Mouse (Mus musculus) heart, embryonic 10.5 days (tissue): ENCODE measurements at regions not wholly inside any gene's neighbourhood (a gene's known extent, or its start where the extent isn't known, plus 50 kb on each side); places are given as distances from the start of the nearest gene placed in this dataset.

Source experiments
- DNase-seq: peaks from one replicate; pipeline ENCODE4 v3.0.0-alpha.2; 2017; ENCODE audit warnings: low spot score
- H3K27ac ChIP-seq: fragments of 300-500 bp; sonication (generic); 2 replicates; pipeline ENCODE4 v1.5.1; 2016; ENCODE audit warnings: mild to moderate bottlenecking
- H3K27me3 ChIP-seq: fragments of 300-500 bp; sonication (generic); 2 replicates; pipeline ENCODE4 v1.6.1; 2016; ENCODE audit warnings: mild to moderate bottlenecking; ENCODE audit not compliant: poor library complexity, insufficient read depth, severe bottlenecking
- H3K36me3 ChIP-seq: fragments of 300-500 bp; sonication (generic); 2 replicates; pipeline ENCODE4 v1.6.1; 2016; ENCODE audit warnings: mild to moderate bottlenecking, moderate library complexity
- H3K4me1 ChIP-seq: fragments of 300-500 bp; sonication (generic); 2 replicates; pipeline ENCODE4 v1.6.1; 2016; ENCODE audit warnings: mild to moderate bottlenecking
- H3K4me3 ChIP-seq: fragments of 300-500 bp; sonication (generic); 2 replicates; pipeline ENCODE4 v1.5.1; 2016; ENCODE audit warnings: mild to moderate bottlenecking, moderate library complexity
- H3K9me3 ChIP-seq: fragments of 300-500 bp; sonication (generic); 2 replicates; pipeline ENCODE4 v1.6.1; 2016; ENCODE audit warnings: mild to moderate bottlenecking, moderate library complexity
- WGBS: fragments of 180-500 bp; shearing (Covaris S2); methylation state at CpG from one replicate; pipeline ENCODE4 v1.1.7; 2016; 5-methylcytosine and 5-hydroxymethylcytosine counted together

DNA sequence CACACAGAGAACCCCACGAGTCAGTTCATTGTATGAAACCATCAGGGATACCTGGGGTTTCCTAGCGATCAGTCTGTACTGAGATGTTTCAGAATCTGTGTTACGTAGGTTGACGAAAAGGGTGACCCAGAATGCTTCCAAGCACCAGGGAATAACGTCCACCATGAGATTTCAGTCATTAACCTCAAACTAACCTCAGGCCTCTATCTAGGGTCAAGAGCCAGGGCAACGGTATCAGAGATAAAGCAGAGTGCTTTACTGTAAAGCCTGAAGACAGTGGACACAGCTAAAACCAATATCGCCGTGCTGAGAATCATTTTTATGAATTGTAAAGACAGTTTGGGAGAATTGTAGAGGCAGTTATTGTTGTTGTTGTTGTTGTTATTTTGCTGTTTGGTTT lies 52.9 kb upstream of the Errfi1 start:
- no peak for DNase-seq
- H3K27me3 ChIP-seq, result no peaks in the 10 kb centered on the region
- no peaks in the 10 kb centered on the region for H3K9me3 ChIP-seq
- H3K4me1 ChIP-seq, result peaks cover 42% of the 10 kb centered on the region
- no peaks in the 10 kb centered on the region for H3K36me3 ChIP-seq
- WGBS, result 44% methylated on average over 8 of the region's 8 CpGs
- H3K27ac ChIP-seq, result peak overlapping the region; percentile 88
- no peak overlapping the region for H3K4me3 ChIP-seq

DNA sequence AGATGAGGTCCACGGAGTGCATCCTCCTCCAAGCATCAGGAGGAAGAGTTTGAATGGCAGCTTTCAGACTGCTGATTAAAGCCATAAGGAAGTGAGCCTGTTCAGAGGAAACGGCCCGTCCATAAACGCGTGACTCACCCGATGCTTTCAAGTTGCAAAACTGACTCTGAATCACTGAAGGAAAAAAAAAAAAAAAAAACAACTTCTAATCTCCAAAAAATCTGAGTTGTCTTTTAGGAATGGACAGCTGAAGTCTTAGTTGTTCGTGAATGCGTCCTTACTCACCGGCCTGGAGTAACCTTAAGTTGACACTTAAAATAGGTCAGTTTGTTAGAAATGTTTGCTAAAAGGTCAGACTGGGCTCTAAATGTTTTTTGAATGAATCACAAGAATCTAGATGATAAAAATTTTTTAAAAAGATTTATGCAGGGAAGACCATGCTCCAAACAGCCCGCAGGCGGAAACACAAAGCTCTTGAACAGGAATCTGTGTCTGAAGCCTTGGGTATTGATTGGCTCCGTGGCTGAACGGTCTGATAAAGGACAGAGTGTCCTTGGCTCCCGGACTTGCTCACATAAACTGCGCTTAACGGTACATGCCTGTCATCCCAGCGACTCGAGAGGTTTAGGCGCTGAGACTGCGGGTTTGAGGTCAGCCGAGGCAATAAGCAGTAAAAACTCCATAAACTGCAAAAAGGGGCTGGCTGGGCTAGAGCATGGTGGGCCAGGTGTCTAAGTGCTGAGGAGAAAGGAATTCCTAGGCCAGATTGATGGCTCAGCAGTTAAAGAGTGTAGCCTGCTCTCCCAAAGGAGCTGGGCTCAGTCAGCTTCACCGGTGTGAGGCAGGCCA lies 53.9 kb upstream of the Errfi1 start:
- Histone ChIP-seq H3K9me3 (no peaks in the 10 kb centered on the region), H3K27ac (peak overlapping the region; percentile 88), H3K4me1 (peaks cover 44% of the 10 kb centered on the region), H3K27me3 (no peaks in the 10 kb centered on the region), H3K36me3 (no peaks in the 10 kb centered on the region), H3K4me3 (0 out of 2 replicates have a peak overlapping the region, but pooled peaks have one; percentile 22)
- WGBS, result 26% methylated on average over 22 of the region's 22 CpGs
- no peak for DNase-seq

DNA sequence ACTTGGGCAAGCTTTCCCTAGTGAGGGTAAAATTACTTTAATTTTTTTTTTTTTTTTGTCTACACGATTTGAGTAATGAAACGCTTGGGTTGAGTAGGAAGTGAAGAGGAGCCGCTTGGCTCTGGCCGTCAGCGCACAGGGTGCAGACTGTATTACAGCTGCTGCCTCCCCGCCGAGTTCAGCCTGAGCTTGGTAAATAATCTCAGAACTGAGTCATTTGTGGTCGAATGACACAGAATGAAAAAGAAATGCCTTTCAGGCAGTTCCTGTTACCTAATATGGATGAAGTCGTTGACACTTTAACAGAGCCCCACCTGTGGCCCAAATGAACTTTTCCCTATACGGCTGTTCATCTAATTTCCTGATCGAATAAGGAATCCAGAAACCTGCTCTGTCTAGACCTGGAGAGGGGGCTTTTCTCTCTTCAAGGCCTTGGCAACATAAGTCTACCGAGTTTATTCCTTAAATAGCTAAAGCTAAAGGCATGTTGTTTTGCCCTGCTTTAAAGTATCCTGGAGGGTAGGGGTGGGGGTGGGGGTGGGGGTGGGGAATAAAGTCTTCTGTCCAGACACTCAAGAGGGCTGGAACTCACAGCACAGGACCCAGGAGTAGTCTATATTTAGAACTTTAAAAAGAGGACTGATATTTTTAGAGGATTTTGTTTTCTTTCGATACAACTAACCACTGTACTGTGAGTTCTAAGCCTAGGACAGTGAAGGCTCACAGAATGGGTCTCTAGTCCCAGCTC lies 54.8 kb upstream of the Errfi1 start:
- Histone ChIP-seq H3K27me3 (no peaks in the 10 kb centered on the region), H3K9me3 (no peaks in the 10 kb centered on the region), H3K27ac (peak overlapping the region; percentile 88), H3K4me1 (peaks cover 48% of the 10 kb centered on the region), H3K4me3 (no peak overlapping the region), H3K36me3 (no peaks in the 10 kb centered on the region)
- DNase-seq, result no peak
- WGBS, result 31% methylated on average over 13 of the region's 13 CpGs

DNA sequence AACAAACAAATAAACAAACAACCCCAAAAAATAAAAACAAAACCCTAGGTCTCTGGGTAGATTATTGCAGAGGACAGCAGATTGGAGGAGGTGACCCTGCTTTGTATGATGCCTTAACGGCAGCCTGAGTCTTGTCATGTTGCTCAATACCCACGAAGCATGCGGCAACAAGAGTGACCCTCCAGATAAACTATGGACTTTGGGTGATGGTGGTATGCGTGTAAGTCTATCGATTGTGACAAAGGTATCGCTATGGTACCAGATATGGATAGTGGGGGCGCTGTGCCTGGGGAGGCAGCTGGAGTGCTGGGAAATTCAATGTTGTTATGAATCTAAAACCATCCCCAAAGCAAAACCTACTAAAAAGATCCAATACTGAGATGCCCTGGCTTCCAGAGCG lies 55.4 kb upstream of the Errfi1 start:
- H3K27ac ChIP-seq, result peak overlapping the region; percentile 88; the same call in 1 of the 2 replicates
- WGBS, result 90% methylated on average over 8 of the region's 8 CpGs
- no peaks in the 10 kb centered on the region for H3K9me3 ChIP-seq
- DNase-seq, result no peak
- H3K36me3 ChIP-seq, result no peaks in the 10 kb centered on the region
- H3K27me3 ChIP-seq, result no peaks in the 10 kb centered on the region
- no peak overlapping the region for H3K4me3 ChIP-seq
- peaks cover 47% of the 10 kb centered on the region for H3K4me1 ChIP-seq

DNA sequence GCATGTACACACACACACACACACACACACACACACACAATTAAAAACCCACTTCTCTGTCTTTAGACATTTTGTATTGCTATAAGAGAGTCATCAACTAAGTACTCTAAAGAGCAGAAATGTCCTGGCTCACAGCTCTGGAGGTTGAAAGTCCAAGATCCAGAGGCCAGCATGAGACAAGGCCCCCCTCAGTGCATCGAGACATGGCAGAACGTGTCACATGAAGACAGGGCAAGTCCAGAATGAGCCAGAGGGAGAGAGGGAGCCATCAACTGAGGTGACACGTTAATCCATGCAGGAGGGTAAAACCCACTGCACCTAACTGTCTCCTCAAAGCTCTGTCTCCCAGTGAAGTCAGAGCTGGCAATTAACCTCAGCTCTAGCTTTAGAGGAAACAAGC lies 56.7 kb upstream of the Errfi1 start:
- 85% methylated on average over 3 of the region's 3 CpGs for WGBS
- no peak overlapping the region for H3K4me3 ChIP-seq
- no peaks in the 10 kb centered on the region for H3K27me3 ChIP-seq
- H3K27ac ChIP-seq, result peak overlapping the region; percentile 52; the same call in 1 of the 2 replicates
- no peak for DNase-seq
- no peaks in the 10 kb centered on the region for H3K9me3 ChIP-seq
- peaks cover 51% of the 10 kb centered on the region for H3K4me1 ChIP-seq
- no peaks in the 10 kb centered on the region for H3K36me3 ChIP-seq

DNA sequence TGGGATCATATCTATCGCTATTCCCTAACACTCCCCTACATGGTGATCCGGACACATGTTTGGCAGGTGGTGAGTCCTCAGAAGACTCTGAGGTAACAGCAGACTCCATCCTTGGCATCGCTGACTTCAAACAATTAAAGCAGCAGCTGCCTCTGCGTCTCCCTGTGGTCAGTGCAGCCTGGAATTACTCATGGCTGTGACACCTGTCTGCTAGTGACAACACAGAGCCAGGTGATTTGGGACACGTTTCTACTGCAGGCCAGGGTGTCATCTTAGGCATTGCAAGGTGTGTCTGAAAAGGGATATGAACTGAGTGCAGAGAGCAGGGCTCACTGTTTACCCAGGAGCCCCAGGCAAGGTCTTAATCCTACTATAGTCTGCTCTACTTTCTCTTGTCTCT lies 58.8 kb upstream of the Errfi1 start:
- peak overlapping the region; percentile 59; the same call in 1 of the 2 replicates for H3K27ac ChIP-seq
- no peaks in the 10 kb centered on the region for H3K27me3 ChIP-seq
- no peaks in the 10 kb centered on the region for H3K36me3 ChIP-seq
- H3K9me3 ChIP-seq, result no peaks in the 10 kb centered on the region
- H3K4me1 ChIP-seq, result peaks cover 42% of the 10 kb centered on the region
- no peak for DNase-seq
- H3K4me3 ChIP-seq, result no peak overlapping the region
- WGBS, result 41% methylated on average over 5 of the region's 5 CpGs

DNA sequence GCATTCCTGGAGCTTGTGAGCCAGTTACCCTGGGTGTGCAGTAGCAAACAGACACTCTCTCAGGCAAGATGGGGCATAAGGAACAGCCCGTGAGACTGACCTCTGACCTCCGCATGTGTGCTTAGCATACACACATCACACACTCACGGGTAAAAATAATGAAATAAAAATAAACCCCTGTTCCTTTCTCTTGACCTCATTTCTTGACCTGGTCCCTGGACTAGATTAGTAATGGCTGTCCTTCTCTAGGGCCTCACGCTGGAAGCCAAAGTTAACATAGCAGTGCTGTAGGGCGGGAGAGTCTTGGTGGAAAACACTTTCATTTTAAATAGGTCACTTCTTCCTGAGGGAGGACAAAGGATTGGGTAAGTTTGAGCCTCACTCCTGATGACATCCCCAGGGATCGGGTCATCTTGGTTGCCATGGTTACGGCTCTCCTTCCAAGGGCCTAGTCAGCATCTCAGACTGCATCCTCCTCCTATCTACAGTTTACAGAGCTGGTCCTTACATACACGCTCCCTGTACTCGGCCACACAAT lies 59.4 kb upstream of the Errfi1 start:
- Histone ChIP-seq H3K27me3 (no peaks in the 10 kb centered on the region), H3K4me3 (no peak overlapping the region), H3K36me3 (no peaks in the 10 kb centered on the region), H3K9me3 (no peaks in the 10 kb centered on the region), H3K27ac (peak overlapping the region; percentile 59; the same call in 1 of the 2 replicates), H3K4me1 (peaks cover 37% of the 10 kb centered on the region)
- no peak for DNase-seq
- 62% methylated on average over 9 of the region's 9 CpGs for WGBS

DNA sequence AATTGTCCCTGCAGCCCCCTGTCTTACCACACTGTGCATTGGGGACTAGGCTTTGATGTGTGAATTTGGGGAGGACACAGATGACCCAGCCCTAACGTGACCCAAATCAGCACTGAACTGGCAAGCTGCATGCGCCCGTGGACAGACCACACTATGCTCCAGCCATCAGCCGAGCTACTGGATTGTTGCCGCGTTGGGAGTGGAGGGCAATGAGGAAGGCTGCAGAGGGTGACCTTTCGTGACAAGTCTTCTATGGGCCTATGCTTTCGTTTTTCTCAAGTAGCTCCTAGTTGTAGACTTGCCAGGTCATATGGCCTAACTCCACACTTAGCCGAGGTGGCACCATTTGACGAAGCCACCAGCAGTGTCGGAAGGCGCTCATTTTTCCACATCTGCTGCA lies 60.6 kb upstream of the Errfi1 start:
- WGBS, result 83% methylated on average over 12 of the region's 12 CpGs
- Histone ChIP-seq H3K9me3 (no peaks in the 10 kb centered on the region), H3K27me3 (no peaks in the 10 kb centered on the region), H3K36me3 (no peaks in the 10 kb centered on the region), H3K4me1 (peaks cover 26% of the 10 kb centered on the region), H3K27ac (no peak overlapping the region), H3K4me3 (no peak overlapping the region)
- no peak for DNase-seq

DNA sequence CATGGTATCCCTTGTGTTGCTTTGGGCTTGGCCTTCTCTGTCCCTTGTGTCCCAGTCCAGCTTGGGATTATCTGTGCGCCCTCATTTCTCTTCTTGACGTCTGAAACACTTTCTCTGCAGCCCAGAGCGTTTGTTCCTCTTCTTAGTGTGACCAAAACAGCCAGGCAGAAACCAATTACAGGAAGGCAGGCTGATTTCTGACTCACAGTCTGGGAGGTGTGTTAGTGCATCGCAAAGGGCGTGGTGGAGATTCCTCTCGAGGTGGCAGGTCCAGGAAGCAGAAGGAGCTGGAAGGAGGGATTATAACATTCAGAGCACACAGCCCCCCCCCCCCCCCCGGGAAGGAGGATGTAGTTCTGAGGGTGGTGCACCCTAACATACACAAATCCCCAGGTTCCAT lies 64.6 kb upstream of the Errfi1 start:
- H3K36me3 ChIP-seq, result no peaks in the 10 kb centered on the region
- H3K27me3 ChIP-seq, result no peaks in the 10 kb centered on the region
- H3K4me1 ChIP-seq, result peaks cover 24% of the 10 kb centered on the region
- H3K9me3 ChIP-seq, result no peaks in the 10 kb centered on the region
- 63% methylated on average over 7 of the region's 7 CpGs for WGBS
- DNase-seq, result no peak
- H3K4me3 ChIP-seq, result no peak overlapping the region
- H3K27ac ChIP-seq, result no peak overlapping the region

DNA sequence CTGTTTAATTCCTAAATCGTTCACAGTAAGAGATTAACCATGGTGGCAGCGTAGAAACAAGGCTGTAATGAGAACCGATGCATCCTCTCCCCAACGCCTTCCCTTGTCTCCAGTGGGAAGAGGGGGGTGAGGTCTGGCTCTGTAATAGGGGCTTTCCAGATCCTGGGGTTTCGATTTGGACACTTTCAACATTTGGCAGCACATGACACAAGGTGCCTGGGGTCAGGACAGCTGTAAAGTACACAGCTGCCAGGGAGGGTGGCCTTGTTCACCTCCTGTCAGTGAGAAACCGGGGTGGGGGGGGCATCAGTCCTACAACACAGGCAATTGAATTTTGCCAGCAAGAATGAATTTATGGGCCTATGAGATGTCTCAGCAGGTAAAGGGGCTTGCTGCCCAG lies 66.6 kb upstream of the Errfi1 start:
- Histone ChIP-seq H3K27me3 (no peaks in the 10 kb centered on the region), H3K9me3 (no peaks in the 10 kb centered on the region), H3K4me3 (no peak overlapping the region), H3K4me1 (peaks cover 26% of the 10 kb centered on the region), H3K27ac (peak overlapping the region; percentile 42; the same call in 1 of the 2 replicates), H3K36me3 (no peaks in the 10 kb centered on the region)
- DNase-seq, result no peak
- WGBS, result 57% methylated on average over 6 of the region's 6 CpGs

DNA sequence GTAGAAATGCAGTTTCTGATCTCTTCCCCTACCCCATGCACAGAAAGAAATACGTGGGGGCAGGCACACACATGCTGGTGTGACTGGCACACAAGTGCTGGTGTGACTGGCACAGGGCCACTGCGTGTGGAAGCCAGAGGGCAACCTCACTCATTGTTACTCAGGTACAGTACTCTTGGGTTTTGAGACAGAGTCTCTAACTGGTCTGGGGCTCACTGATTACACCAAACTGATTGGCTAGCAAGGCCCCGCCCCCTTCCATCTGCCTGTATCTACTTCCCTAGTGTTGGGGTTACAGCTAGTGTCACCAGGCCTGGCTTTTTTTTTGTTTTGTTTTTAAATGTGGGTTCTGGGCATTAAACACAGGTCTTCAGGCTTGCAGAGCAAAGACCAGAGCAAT lies 67.1 kb upstream of the Errfi1 start:
- Histone ChIP-seq H3K4me1 (peaks cover 25% of the 10 kb centered on the region), H3K9me3 (no peaks in the 10 kb centered on the region), H3K36me3 (no peaks in the 10 kb centered on the region), H3K4me3 (no peak overlapping the region), H3K27ac (no peak overlapping the region), H3K27me3 (no peaks in the 10 kb centered on the region)
- DNase-seq, result no peak
- WGBS, result 56% methylated on average over 3 of the region's 3 CpGs

DNA sequence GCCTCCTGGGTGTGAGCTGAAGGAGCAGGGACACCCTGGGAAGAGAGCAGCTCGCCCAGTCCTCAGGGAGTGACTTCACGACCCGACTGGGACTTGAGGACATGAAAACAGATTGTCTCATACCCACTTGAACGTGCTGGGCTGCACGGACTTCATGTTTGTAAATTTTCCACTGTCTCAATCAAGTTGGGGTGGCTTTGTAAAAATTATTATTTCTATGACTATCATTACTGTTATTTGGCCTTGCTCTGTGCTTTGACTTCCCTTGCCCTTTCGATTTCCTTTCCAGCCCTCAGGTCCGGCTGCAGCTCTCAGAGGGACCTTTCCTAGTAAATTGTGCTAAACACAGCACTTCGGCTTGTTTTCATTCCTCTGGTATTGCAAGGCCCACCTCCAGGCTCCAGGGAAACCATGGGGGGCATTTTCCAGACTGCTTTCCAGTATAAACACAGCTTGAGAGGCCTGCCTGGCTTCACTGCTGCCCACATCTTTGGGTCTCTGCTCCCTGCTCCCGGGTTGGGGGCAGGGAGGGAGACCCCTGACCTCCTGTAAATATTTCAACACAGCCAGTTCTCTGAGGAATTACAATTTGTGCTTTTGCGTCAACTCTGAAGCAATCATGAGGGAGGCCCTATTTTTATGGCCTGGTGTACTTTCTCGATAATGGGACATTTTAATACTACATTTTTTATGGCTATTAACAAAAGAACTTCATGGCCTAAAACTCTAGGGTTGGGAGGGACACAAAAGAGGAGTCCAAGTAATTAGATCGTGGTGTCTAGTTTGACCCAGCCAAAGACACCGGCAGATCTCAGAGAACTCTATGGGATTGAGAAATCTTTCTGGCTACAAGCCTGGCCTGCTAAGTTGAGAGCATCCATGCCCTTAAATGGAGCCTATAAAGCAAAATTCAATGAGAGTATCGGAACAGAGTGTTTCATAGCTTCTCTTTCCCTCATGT lies 68.9 kb upstream of the Errfi1 start:
- no peaks in the 10 kb centered on the region for H3K9me3 ChIP-seq
- no peak overlapping the region for H3K4me3 ChIP-seq
- H3K27ac ChIP-seq, result peak overlapping the region; percentile 75
- no peak for DNase-seq
- 59% methylated on average over 14 of the region's 14 CpGs for WGBS
- no peaks in the 10 kb centered on the region for H3K27me3 ChIP-seq
- peaks cover 37% of the 10 kb centered on the region for H3K4me1 ChIP-seq
- H3K36me3 ChIP-seq, result no peaks in the 10 kb centered on the region
